Mouse (Mus musculus): Measurements from ENCODE around the gene Gpd2.

The Gpd2 gene

DNA sequence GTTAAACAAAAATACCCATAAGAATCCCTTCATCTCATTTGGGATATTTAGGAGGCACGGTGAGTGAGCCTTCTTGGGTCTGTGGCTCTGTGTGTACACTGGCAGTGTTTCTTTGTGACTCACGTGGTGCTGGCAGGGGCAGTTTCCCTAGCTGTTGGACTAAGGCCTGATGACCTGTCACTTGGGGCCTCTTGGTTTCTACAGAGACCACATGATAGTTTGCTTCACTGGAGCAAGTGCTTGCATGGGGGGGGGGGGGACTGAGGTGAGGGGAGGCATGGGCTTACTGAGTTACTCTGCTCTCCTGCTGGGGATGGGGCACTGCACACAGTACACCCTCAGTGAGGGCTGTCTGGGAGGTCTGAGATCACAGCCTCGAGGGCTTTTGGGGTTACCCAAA, 64.1 kb downstream of the Gpd2 start:
- no peak for DNase-seq (ENCODE audit: low read depth, low spot score)

DNA sequence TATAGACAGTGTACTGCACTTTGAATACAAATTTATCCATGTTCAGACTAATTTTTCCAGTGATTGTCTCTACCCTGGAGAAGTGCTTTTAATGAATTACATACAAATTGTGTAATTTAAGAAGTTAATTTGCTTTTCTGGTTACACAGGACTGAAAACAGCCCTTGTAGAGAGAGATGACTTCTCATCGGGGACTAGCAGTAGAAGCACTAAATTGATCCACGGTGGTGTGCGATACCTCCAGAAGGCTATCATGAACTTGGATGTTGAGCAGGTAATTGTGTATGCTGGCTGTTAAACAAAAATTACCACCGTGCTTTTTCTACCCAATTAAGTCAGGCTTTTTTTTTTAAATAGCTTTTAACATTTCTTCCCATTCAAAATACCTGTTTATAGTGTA, 66.8 kb downstream of the Gpd2 start:
- no peak for DNase-seq (ENCODE audit: low read depth, low spot score)

DNA sequence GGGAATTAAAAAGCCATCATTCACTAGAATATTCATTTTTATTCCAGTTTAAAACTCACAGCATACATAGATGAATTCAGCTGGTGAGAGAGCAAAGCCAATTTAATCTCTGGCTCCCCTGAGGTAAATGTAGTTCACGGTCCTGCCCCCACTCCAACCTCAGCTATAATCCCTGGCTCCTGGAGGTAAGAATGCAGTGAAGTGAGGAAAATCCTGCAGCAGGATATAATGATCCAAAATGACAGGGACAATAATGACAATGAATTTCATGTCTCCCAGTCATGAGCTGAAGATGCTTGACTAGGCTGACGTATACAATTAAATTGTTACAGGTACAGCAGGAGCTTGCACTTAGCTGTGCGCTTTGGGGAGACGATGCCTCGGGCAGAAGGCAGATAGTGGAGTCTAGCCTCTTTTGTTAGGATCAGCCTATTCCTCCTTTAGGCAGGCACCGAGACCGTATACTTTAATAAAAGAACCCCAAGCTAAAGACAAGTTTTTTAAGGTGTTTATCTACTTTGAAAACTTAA, 74.9 kb downstream of the Gpd2 start:
- no peak for DNase-seq (ENCODE audit: low read depth, low spot score)

DNA sequence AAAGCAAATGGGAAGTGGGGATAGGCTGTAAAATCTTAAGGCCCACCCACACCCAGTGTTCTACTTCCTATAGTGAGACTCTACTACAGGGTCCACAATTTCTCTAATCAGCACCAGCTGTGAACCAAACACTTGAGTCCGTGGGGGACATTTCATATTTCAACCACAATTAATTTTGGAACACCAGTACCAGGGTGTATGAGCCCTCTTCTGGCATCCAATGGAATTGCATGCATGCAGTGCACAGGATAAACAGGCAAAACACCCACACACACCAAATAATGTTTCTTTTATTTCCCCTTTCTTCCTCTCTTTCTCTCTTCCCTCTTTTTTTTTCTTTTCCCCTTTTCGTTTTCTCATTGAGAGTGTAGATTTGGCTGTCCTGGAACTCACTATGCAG, 78.6 kb downstream of the Gpd2 start:
- no peak for DNase-seq (ENCODE audit: low read depth, low spot score)

DNA sequence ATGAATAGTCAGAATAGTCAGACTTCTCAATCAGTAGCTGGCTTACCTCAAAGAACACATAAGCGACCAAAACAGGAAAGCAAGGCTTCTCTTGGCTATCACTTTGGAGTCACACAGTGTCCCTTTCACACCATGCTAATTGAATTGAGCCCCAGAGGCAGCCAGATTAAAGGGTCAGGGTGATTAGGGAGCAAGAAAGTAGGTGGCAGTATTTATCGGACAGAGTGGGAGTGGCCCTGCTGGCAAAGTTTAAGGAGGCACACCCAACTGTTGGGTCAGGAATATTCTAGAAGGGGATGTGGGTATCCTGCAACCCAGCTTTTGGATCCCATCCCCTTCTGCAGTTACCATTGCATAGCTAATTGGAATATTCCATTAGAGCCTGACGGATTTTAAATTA, 80.9 kb downstream of the Gpd2 start:
- no peak for DNase-seq (ENCODE audit: low read depth, low spot score)

DNA sequence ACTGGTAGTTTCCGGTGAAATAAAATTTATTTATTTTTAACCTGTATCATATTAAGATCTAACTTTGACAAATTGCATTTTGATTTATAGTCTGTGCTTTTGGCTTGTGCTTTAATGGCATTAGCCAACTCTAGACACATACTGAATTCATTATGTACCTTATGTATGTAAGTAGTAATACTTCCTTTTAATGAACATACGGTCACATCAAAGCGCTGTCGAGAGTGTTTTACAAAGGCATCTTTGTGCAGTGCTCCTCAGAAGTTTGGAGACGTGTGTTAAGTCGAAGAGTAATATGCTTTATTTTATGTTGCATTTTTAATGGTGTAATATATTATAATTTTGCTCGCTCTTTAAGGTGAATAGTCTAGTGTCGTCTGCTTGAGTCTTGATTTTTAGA, 88.7 kb downstream of the Gpd2 start:
- no peak for DNase-seq (ENCODE audit: low read depth, low spot score)

DNA sequence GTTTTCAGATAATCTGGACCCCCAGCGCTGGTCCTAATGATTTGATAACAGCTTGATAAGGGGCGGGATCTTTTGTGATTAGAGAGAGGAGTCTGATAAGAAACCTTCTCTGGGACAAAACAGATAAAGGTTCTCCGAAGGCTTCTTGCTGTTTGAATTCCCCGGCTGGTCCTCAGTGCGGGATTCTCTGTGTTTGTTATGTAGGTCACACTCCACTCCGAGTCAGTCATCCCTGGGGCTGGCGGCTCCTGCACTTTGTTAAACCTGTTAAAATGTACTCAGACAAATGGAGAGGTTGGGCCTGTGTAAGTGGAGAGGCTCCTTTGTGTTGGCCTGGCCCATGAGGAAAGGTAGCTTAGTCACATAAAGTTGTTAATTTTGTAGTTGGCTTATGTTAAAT, 91.9 kb downstream of the Gpd2 start:
- DNase-seq (ENCODE audit: low read depth, low spot score) = no peak

DNA sequence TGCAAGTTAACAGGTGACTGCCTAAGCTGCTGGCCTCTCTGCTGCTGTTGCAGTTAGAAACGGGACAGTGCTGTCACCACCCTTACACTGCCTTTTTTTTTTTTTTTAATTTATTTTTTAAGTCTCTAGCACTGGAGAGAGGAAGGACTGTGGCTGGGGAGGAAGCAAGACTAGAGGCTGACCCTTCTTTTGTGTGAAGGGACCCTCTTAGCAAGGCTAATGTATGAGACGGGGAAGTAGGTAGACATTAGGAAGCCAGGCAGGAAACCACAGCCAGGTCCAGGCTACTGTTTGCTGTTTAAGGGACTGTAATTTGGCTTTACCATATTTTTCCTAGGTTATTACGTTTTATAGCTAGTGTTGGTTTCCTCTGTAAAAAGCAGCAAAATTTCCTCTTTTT, 93.4 kb downstream of the Gpd2 start:
- DNase-seq (ENCODE audit: low read depth, low spot score) = no peak

DNA sequence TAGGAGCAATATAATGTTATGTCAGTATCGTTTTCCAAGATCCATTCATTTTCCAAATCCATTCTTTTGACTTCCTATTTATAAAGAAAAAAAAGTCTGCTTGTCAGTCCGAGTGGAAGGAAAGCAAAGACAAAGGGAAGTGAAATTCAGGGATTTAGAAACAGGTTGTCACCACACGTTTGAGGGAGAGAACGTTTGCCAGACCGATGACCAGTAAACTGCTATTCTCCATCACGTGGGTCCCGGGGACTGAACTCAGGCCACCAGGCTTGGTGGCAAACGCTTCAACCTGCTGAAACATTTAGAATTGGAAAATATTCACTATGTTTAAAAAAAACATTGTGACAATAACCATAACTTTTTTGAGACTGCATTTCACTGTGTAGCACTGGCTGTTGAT, 93.8 kb downstream of the Gpd2 start:
- no peak for DNase-seq (ENCODE audit: low read depth, low spot score)

DNA sequence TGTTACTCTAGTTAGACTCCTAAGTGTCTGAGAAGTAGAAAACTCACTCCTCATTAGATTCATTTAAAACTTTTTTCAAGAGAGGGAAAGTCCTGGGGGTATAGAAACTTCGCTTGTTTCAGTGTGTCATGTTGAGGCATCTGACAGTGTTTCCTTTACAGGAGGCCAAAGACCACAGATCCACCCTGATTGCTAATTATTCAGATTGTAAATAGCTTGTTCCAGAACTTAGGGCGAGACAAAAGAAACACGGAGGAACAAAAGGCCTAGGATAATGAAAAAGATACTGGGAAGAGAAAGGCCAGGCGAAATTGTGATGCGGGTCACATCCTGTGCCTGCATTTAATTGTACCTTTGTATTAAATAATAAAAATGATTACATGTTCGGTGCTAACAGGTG, 96.0 kb downstream of the Gpd2 start:
- DNase-seq (ENCODE audit: low read depth, low spot score) = no peak

DNA sequence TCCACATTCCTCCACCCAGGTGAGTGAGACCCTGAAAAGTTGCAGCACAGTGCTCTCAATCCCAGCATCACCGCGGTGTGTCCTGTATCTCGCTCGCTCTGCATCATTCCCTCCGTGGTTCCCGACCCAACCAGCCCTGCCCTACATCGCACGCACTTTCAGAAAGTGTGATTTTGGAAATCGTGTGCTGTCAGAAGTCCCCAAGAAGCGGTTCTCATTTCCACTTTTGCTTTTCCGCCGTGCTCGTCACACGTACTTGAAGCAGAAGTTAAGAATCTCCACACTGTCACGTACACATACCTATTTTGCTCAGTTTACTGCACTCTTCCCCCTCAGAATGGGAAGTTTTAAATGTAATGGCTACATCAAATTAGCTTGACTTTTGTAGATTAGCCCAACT, 98.0 kb downstream of the Gpd2 start:
- no peak for DNase-seq (ENCODE audit: low read depth, low spot score)

DNA sequence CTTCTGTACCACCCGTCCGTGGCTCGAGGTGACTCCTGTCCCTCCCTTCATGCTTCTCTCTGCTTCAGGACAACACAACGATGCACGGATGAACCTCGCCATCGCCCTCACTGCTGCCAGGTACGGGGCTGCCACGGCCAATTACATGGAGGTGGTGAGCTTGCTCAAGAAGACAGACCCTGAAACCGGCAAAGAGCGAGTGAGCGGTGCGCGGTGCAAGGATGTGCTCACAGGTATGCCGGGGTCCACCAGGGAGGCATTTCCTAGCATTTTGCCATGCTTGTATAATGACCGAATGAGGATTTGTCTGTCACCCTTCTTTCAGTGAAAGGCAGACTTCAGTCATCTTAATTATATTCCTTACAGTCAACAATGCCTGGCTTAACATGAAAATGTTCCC, 101.3 kb downstream of the Gpd2 start:
- no peak for DNase-seq (ENCODE audit: low read depth, low spot score)

DNA sequence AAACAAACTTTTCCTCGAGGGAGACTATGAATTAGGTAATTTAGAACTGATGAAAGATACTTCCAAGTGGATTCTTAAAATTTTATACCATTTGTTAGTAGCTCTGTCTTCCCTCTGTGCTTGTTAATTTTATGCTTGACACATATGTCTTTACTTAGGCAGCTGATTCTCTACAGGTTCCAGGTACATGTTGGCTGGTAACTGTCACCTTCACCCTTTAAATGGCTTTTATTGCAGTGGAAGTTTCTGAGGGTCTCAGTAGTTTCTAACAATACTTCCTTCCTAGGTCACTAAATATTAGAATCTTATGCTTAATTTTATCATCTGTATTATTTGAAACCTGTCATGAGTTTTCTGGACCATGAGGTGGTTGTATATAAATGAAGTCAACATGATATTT, 105.5 kb downstream of the Gpd2 start:
- no peak for DNase-seq (ENCODE audit: low read depth, low spot score)

DNA sequence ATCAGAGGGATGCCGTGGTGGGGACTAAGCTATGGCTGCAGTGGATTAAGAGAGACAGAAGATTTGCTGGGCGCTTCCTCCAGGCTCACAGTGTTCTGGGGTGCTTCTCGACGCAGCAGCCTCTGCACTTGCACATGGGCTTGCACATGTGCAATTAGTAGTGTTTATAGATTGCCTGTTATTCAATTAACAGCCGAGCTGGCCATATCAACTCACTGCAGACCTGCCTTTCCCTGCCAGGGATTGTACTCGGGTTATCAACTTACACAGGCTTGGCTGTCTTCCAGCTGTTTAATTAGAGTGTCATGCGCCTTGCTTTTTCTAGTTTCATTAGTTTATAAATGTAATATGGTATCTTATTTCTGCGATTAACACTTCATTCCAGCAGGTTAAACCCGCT, 113.2 kb downstream of the Gpd2 start:
- DNase-seq (ENCODE audit: low read depth, low spot score) = no peak

DNA sequence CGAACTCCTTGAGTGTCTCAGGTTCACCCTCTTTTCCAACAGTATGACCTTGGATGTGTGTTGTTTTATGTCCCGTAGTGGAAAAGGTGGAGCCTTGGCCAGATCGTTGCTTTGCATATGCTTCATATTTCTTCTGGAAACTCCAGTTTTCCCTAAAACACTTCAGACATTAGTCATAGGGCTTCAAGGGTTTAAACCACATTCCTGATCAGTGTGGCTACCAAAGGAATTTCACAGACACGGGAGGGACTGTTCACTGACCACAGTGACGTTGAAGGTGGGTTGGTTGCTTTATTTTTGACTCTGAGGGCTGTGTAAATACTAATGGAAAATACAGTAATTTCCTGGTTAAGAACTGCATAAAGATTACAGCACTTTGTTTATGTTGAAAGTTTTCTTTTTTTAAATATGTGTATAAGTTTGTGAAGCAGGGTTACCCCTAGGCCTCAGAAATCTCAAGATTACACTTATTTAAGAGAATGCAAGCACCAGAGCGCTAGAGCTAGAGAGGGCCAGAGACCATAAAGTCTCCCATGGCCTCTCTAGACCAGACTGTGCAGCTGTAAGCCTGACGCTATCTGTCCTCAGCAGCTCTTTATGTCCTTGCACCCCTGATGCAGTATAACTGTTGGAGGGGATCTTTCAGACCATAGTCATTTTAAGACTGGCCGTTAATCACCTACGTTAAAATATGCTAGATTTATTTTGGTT, 116.4 kb downstream of the Gpd2 start:
- DNase-seq (ENCODE audit: low read depth, low spot score) = no peak

DNA sequence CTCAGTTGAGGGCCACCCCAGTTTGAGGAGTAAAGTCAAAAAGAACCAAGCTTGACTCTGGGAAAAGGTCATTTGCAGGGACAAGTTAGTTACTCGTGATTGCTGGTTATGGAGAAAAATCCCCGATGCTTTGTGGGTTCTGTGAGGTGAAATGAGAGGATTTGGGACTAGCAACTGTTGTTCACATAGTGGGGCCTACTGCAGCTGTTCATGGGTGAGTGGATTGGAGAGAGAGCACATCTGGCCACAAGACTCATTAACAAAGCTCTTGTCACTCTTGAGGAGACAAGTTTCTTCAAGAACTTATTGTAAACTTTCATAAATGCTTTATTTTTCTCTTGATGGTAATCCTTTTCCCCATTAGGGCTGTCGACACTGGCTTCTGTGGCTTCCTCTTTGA, 117.4 kb downstream of the Gpd2 start:
- no peak for DNase-seq (ENCODE audit: low read depth, low spot score)

DNA sequence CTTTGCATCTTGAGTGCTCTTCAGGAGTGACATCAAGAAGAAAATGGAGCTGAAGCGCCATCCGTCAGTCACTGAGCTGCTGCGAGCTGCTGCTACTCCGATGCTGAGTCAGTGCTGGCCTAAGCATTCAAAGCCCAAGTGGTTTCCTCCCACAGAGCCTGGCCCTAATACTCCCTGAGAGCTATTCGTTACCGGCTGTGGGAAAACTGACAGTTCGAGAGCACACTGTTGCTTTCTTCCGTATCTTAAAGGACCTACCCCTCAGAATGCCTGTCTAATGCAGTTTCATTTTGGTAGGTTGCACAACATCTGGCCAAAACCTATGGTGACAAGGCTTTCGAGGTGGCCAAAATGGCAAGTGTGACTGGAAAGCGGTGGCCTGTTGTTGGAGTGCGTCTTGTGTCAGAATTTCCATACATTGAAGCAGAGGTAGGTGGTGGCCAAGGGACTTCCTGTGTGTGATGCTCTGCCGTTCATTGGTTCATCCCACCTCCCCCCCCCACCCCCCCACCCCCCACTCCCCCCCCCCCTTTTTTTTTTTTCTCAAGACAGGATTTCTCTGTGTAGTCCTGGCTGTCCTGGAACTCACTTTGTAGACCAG, 118.9 kb downstream of the Gpd2 start:
- DNase-seq (ENCODE audit: low read depth, low spot score) = no peak

DNA sequence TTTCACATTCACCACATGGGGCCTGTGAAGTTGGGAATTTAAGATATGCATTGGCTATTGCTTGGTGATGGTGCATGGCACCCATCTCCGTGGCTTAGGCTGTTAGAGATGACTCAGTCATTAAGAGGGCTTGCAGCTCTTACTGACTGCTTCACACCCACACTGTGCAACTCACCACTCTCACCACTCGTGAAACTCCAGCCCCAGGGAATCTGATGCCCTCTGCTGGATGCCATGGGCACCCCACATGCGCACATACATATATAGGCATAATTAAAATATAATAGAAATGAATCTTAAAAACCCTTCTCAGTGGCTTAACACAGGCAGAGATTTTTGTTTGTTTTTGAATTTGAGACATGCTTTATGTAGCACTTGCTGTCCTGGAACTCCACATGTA, 125.1 kb downstream of the Gpd2 start:
- no peak for DNase-seq (ENCODE audit: low read depth, low spot score)

DNA sequence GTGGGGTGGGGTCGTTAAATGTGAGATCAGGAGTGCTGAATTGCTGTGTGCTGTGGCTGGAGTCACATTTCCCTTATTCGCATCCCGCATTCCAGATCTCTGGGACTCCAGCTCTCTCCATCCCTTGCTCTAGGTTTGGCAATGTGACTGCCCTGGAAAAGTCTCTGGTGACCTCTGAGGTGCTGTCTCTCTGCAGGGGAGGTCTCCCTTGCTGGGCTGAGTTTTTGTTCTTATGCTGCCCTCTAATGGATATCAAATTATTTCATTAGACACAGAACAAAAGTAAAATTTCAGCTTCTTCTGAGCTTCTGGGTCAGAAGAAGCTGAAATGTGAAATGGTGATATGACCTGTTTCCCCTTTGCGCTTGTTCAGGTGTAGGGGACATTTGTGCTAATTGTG, 137.2 kb downstream of the Gpd2 start:
- no peak for DNase-seq (ENCODE audit: low read depth, low spot score)

DNA sequence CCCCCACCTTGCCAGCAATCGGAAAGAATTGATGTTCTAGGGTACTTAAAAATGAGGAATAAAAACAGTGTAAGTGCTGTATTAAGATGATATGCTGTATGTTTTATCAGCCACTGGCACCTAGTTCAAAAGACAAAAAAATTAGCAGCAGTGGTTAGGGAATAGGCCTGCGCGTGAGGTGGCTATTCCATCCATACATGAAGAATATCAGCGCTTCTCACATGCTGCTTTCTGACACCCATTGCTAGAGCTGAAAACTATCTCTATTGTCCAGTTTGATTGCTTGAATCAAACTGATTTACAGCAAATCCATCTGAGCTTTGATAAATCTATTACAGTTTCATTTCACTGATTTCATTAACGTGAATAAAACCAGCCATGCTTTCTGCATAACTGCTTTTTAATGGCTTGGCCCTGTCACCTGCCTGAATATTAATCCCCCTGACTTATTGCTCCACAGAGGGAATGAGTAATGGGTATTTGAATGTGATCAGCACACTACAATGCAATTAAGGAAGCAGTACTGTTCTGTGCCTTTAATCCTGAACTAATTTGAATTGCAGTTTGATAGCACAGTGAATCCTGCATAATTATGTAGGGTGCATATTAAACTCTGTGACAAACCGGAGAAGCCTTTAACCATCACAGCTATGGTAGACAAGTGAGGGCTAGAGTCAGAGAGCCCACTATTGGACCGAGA, 137.9 kb downstream of the Gpd2 start:
- no peak for DNase-seq (ENCODE audit: low read depth, low spot score)

DNA sequence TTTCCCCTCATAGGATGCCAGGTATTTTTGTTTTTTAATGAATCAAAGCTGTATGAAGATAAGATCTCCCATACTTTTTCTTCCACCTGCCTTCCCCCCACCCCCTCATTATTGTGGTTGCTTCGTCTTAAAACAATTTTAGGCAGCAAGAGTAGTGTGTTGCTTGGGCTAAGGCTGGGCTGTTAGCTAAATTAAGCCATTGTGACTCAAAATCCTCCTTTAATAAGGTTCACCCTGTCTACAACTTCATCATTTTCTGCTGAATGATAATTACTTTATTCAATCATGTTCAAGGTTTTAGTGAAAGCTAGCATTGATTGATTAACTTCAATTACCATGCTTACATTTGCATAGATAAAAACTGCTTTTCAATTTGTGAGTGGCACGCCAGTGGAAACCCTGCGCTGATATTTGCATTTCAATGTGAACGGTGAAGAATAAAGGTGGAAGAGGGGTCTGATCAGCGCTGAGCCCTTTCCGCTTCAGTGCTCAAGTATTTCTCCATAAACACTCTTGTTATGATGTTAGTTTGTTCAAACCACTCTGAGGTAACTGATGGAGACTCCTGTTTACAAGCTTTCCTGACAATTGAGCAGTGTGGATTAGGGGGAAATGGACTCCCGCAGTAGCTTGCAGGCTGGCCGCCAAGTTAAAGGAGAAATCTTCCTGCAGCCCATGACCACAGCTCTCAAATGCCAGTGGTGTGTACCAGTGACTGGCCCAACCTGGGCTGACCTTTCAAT, 140.9 kb downstream of the Gpd2 start:
- DNase-seq (ENCODE audit: low read depth, low spot score) = no peak

DNA sequence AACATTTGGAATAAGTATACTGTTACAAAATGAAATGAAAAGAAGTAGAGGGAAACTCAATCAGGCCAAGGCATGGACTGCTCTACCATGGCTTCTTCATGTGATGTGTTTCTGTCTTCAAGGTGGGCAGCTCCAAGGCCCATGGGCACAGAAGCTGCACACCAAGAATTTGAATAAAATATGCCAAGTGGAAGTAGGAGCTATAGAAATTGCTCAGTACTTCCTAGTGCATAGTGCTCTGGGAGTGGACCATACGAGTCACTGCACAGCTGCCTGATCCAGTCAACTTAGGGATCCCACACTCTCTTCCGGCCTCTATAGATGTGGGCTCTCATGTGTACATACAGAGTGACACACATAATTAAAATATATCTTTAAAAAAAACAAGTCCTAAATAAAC, 147.2 kb downstream of the Gpd2 start:
- DNase-seq (ENCODE audit: low read depth, low spot score) = no peak

All from retina, adult 2 months (tissue).